Mouse (Mus musculus) layer of hippocampus, adult 11-12 months (tissue): Measurements from ENCODE around the gene Ndufb8.

Source experiments
- DNase-seq: peaks from one replicate; pipeline ENCODE4 v3.0.0; 2022; ENCODE audit warnings: low spot score

The Ndufb8 gene

DNA sequence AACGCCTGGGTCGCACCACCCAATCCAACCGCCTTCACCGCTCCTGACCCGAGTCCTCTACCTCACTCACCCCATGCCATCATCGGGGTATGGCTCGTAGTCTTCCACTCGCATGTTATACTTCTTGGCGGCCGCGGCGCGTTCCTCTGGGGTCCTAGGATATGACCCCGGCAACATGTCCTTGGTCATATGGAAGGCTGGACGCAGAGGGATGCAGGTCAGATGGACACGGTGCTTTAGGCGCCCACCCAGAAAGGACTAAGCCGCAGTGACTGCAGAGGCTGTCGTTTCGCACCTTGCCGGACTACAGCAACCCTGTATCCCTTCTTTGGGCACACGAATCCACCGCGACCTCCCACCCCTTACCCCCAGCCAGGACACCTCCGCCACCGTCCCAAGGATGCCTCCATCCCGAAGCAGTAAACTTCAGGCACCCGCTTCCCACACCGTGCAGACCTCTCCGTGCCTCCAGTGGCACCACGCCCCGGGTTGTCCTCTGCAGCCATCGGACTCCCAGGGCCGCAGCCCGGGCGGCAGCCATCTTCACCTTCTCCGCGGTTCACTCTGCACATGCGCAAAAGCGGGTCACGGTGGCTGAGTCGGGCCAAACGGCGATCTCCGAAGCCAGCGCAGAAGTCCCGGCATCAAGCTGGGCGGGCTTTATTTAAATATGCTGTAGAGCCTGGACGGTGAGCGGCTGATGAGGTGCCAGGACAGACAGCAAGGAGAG is at the start of gene Ndufb8:
Ndufb8 (minus strand) TSS at position 580 of the 730 bp plus-strand sequence.
- peak; percentile 94 for DNase-seq

DNA sequence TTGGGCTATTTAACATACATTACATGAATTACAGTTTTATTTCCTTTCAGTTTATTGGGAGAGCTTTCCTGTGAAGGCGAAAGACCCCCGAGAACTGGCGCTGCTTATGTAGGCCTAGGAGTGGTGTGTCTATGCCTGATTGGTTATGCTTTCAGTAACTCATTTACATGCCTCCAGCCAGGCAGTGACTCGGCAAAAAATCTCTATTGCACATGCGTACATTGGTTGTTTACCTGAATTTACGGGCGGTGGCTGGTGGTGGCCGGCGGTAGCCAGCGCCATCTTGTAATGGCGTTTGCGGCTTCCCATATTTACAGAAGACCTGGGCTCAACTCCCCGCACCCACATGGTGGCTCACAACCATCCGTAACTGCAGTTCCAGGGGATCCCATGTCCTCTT is 38.9 kb upstream of the Ndufb8 start:
- no peak for DNase-seq

DNA sequence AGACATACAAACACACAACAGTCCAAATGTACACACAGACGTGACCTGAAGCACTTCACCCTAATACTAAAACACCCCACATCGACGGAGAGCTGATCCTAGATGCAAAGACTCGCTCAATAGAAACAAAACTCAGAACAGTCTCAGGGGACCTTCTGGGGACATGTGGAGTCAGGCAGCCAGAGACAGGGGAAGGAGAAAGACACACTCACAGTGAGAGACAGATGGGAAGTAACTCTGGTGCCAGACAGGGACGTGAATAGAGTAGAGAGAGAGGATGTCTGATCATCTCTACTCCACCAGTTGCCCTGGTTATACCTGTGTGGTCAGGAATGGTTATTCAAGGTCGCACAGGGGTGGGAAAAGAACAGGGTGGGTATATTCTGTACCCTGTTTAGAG is 36.4 kb upstream of the Ndufb8 start:
- DNase-seq = no peak

- DNase-seq = no peak
Measured at GRCm38 (mm10) chr19:44590992-44591391, 35.8 kb upstream of the Ndufb8 start.

- no peak for DNase-seq
Measured at GRCm38 (mm10) chr19:44589591-44590223, 34.5 kb upstream of the Ndufb8 start.

DNA sequence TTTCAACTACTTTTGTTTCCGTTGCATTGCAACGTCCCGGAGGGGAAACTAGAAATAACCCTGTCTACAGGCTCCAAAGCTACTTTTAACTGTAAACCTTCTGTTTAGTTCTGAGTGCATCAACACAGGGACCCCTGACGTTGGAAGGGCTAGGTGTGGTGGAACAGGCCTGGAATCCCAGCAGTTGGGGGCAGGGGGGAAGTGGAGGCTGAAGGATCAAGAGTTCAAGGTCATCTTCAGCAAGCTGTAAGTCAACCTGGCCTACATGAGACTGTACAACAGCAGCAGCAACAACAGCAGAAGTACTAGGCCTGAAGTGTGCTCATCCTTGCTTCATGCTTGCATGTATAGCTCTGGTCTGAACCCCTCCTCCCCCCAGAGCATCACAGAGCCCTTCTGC is 32.8 kb upstream of the Ndufb8 start:
- no peak for DNase-seq

DNA sequence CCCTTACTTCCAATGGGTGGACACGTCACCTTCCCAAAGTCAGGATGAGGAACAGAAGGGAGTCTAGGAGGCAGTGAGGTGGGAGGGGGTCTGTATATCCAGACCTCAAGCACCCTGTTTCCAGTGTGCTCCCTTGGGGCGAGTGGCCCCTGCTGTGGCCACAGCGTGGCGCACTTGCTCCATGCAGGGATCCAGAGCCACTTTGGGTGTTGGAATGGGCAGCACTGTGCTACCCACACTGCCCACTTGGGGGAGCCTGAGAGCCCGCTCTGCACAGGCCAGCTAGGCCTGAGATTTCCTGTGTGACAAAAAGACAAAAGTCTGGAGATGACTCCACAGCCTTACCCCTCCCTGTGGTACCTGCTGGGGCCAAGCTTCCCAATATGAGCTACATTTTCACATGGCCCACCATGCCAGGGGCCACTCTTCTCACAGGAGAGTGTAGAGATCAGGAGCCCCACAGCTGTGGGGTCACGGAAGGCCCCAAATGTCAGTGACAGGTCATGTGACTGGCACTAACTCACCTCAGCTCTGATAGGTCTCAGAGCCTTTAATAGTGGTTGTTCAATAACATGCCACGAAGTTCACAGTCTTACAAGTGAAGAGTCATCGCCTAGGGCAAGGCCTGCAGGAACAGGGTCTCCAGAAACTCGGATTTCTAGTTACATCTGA is 27.5 kb upstream of the Ndufb8 start:
- DNase-seq = peak; percentile 95

GRCm38 (mm10) chr19:44582103-44582502 is 26.9 kb upstream of the Ndufb8 start:
- no peak for DNase-seq

- no peak for DNase-seq
Measured at GRCm38 (mm10) chr19:44578038-44578437, 22.8 kb upstream of the Ndufb8 start.

DNA sequence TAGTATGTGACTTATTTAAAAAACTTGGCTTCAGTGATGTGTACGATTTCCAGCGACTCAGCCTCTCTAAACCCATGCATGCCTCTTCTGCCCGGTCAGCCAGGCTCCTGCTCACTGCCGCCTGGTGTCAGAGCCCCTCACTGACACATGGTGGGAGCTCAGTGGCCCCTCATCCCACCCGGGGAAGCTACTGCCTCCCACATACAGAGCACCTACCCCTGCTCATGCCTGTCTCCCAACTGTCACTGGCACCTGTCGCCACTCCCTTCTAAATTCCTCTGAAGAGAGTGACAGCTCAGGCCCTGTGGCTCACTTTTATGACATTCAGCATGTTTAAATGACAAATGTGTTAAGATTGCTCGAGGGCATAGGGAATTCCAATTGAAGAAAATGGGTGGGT is 21.0 kb upstream of the Ndufb8 start:
- no peak for DNase-seq

- DNase-seq = no peak
Measured at GRCm38 (mm10) chr19:44567763-44568162, 12.5 kb upstream of the Ndufb8 start.

DNA sequence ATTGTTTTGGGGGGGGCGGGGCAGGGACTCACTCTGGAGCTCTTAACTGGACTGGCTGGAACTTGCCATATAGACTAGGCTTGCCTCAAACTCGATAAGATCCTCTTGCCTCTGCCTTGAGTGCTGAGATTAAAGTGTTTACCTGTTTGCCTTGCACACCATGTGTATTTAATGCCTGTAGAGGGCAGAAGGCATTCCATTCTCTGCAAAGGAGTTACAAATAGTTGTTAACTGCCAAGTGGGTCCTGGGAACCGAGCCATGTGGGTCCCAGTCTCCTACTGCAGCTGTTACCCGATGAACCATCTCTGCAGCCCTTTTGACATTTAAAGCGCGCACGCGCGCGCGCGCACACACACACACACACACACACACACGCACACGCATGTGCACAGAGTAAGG is 8.8 kb upstream of the Ndufb8 start:
- DNase-seq = no peak

- DNase-seq = peak; percentile 97
Measured at GRCm38 (mm10) chr19:44562652-44563206, 7.5 kb upstream of the Ndufb8 start, which contains the start of gene Hif1an. Gene Hif1an (plus strand): TSS chr19:44562850.

- DNase-seq = no peak
Measured at GRCm38 (mm10) chr19:44554490-44554860, 765 bp downstream of the Ndufb8 start.

GRCm38 (mm10) chr19:44553286-44553685 is 2.0 kb downstream of the Ndufb8 start:
- DNase-seq = no peak

GRCm38 (mm10) chr19:44552731-44553130 is 2.5 kb downstream of the Ndufb8 start, which contains the start of gene Gm20538:
Gene Gm20538 (minus strand): TSS chr19:44552831.
- no peak for DNase-seq

DNA sequence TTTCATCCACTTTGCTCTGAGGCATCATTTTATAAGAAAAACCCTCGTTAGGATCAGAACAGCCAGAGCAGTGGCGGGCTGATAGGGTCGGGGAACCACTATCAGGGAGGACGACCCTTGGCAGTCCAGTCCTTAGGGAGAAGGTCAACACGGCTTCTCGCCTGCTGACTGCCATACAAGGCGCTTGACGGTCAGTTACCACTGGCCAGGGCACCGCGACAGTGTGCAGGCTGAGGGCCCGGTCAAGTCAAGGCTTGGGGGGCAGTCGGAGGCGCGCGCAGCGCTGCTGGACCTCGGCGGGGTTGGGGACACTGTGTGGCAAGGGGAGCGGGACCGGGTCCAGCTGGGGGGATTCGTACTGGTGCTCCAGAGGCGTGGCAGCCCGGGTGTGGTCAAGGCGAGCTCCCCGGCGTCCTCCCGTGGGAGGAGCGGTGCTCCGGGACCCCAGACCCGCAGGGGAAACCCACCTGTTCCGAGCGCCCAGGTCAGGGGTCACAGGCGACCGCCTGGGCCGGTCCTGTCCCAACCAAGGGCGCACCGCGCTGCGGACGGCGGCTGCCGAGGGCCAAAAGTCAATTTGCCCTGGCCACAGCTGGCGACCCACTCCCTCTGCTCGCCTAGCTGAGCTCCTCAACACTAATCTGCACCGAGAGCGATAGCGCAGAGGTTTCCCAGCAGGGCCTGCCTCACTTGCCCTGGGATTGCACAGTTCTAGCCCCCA is 9.8 kb downstream of the Ndufb8 start, which contains the start of gene Sec31b:
Sec31b (minus strand) TSS at position 544 of the 721 bp plus-strand sequence.
- no peak for DNase-seq

DNA sequence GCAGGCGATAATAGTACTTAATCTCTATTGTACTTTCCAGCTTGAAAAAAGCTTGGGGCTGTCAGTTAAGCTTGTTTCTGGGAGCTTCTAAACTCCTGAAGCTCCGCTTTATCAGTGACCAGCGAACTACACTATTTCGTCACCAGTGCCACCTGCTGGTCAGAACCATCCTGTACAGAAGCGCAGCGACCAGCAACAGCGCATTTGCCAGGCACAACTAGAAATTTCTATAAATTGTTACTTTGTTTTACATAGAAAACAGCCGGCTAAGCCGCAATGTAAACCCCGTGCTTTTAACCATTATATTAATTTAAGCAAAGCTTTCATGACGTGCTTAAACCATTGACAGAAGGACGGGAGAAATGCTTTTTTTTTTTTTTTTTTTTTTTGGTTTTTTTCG is 10.5 kb downstream of the Ndufb8 start:
- peak; percentile 77 for DNase-seq

DNA sequence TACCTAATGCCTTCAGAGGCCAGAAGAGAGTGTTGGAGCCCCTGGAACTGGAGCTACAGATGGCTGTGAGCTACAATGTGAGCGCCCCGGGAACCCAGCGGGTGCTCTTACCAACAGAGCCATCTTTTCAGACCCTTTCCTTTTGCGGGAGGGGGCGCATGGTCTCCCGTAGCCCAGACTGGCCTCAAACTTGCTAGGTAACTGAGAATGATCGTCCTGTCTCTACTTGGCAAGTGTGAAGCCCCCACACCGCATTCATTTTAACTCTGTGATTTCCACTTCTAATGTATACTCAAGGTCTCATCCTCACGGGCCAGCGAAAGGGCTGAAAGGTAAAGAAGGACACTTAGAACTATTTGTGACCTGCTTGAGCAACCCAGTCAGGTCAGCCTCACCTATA is 10.9 kb downstream of the Ndufb8 start:
- DNase-seq = no peak

- no peak for DNase-seq
Measured at GRCm38 (mm10) chr19:44542694-44543178, 12.5 kb downstream of the Ndufb8 start.

GRCm38 (mm10) chr19:44537416-44537815 is 17.8 kb downstream of the Ndufb8 start:
- DNase-seq = no peak

DNA sequence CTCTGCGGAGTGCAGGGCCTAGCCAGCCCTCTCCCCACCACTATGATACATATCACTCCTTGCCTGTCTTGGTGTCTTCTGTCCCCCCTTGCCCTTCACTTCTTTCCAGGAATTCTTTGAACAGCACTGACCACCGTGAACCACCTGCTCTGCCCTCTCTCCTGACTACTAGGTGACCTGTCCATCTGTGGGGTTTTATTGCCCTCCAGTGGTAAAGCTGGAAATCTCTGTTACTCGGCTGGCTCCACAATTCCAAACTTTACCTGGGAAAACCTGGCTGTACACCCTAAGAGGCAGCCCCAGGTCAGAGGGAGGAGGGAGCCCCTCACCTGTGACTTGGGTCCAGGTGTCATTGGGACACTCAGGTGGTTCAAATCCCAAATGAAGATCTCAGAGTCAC is 19.9 kb downstream of the Ndufb8 start:
- no peak for DNase-seq
